Mouse (Mus musculus) layer of hippocampus, postnatal 36 days (tissue): ENCODE measurements around the gene Cdh8. TPM values are rescaled to one million over a fixed set of nuclear protein-coding genes. Genes with fewer than 3 reads are reported as not detected.

Experiments
- DNase-seq, 2 experiments: peaks; one replicate each; pipeline ENCODE4 v3.0.0; 2022
- total RNA-seq, 2 experiments: library from RNA; stranded (reverse); gene quantifications; 2 replicates each; pipeline ENCODE4 v1.2.3; 2021

Cdh8 gene
- 10 to 100 TPM; 86.1 to 89.0 TPM for total RNA-seq

- DNase-seq = peak; percentile 74 to 83
Observed at GRCm38 (mm10) chr8:99415966-99416781, at the start of gene Cdh8. Cdh8 (minus strand) TSS chr8:99416471.

- no peak for DNase-seq
Observed at GRCm38 (mm10) chr8:99446506-99446905, 30.2 kb upstream of the Cdh8 start.

- no peak for DNase-seq
Observed at GRCm38 (mm10) chr8:99425901-99426300, 9.6 kb upstream of the Cdh8 start.

GRCm38 (mm10) chr8:99421516-99421915 lies 5.2 kb upstream of the Cdh8 start:
- DNase-seq = no peak

GRCm38 (mm10) chr8:99419726-99420125 lies 3.5 kb upstream of the Cdh8 start:
- DNase-seq = no peak

- peak; percentile 35 to 38 for DNase-seq
Observed at GRCm38 (mm10) chr8:99417456-99417855, 1.2 kb upstream of the Cdh8 start.

GRCm38 (mm10) chr8:99415076-99415965 lies 950 bp downstream of the Cdh8 start:
- peak; percentile 48 to 60 for DNase-seq

- peak in 1 of 2 experiments; percentile 24 for DNase-seq
Observed at GRCm38 (mm10) chr8:99414483-99414921, 1.8 kb downstream of the Cdh8 start.

GRCm38 (mm10) chr8:99413877-99414482 lies 2.3 kb downstream of the Cdh8 start:
- DNase-seq = no peak

- no peak for DNase-seq
Observed at GRCm38 (mm10) chr8:99393908-99394307, 22.4 kb downstream of the Cdh8 start.

GRCm38 (mm10) chr8:99370104-99370503 lies 46.2 kb downstream of the Cdh8 start:
- DNase-seq = no peak

- no peak for DNase-seq
Observed at GRCm38 (mm10) chr8:99369166-99369565, 47.1 kb downstream of the Cdh8 start.

- DNase-seq = no peak
Observed at GRCm38 (mm10) chr8:99368449-99368848, 47.8 kb downstream of the Cdh8 start.

- DNase-seq = no peak
Observed at GRCm38 (mm10) chr8:99353923-99354322, 62.3 kb downstream of the Cdh8 start.

GRCm38 (mm10) chr8:99353221-99353620 lies 63.0 kb downstream of the Cdh8 start:
- DNase-seq = no peak

- DNase-seq = no peak
Observed at GRCm38 (mm10) chr8:99349456-99349855, 66.8 kb downstream of the Cdh8 start.

- no peak for DNase-seq
Observed at GRCm38 (mm10) chr8:99348618-99349017, 67.7 kb downstream of the Cdh8 start.

- no peak for DNase-seq
Observed at GRCm38 (mm10) chr8:99339310-99339709, 77.0 kb downstream of the Cdh8 start.

GRCm38 (mm10) chr8:99327559-99327958 lies 88.7 kb downstream of the Cdh8 start:
- DNase-seq = no peak

- DNase-seq = no peak
Observed at GRCm38 (mm10) chr8:99314561-99314960, 101.7 kb downstream of the Cdh8 start.

GRCm38 (mm10) chr8:99304184-99304583 lies 112.1 kb downstream of the Cdh8 start:
- no peak for DNase-seq

GRCm38 (mm10) chr8:99290201-99290600 lies 126.1 kb downstream of the Cdh8 start:
- no peak for DNase-seq

GRCm38 (mm10) chr8:99285103-99285502 lies 131.2 kb downstream of the Cdh8 start:
- DNase-seq = no peak
